In the genomic region with DNA sequence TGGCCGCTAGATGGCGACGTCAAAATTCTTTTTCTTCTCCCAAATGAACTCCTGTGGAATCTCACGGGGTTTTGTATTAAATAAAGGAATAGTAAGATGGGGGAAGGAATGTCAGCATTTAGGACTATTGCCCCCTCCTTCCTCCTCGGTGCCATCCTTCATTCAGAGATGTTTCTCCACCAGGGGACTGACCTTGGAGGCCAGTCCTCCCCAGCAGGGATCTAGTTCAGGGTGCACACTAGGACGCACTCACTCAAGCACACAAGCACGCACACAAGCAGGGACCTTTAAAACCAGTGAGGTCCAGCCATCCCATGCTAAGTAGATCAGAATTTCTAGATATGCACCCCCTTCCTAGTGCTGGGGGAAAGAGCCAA, we compare ENCODE assay signal across 10 mouse cellular contexts. TPM values are rescaled to one million over a fixed set of nuclear protein-coding genes. Genes with fewer than 3 reads are reported as not detected.
DNase-seq lines count a peak whose midpoint lies in the region; ATAC-seq and TF ChIP-seq lines count a peak whose summit lies in the region.
"Not testable (repeated sequence)": the region's sequence is repeated elsewhere in the genome, so short reads cannot be mapped to it uniquely, and the experiment has no call there.
"Had no signal": no experiment of that assay in that cellular context is flagged by ENCODE, and none has a peak within 500 bp of the region (broad histone marks: within the 10 kb centered on the region; RNA-seq: fewer than 3 reads in every experiment).

No protein-coding gene starts in this region.

- ATAC-seq in hindbrain, embryonic 15.5 days (ENCODE audit: low FRiP score, low read depth), result peak; percentile 75; the same call in 1 of the 2 replicates
- 0 out of 2 replicates have a peak, but pooled peaks have one; percentile 35 for ATAC-seq in limb, embryonic 11.5 days (ENCODE audit: insufficient number of reproducible peaks, low FRiP score, low TSS enrichment, low read depth)
- ATAC-seq in midbrain, embryonic 14.5 days (ENCODE audit: low FRiP score, low TSS enrichment), result peak; percentile 58; the same call in 1 of the 2 replicates

- H3K4me3 ChIP-seq in gastrocnemius, adult 2 months; hindbrain, embryonic 15.5 days; limb, embryonic 11.5 days (ENCODE audit: low read depth, low read length); midbrain, embryonic 14.5 days (replicated peaks; ENCODE audit: low read depth, low read length): not testable (repeated sequence)

- H3K4me1 ChIP-seq in hindbrain, embryonic 15.5 days (replicated peaks); limb, embryonic 11.5 days (ENCODE audit: control insufficient read depth, insufficient read depth, low read length); midbrain, embryonic 14.5 days (ENCODE audit: control insufficient read depth, insufficient read depth, low read length): not testable (repeated sequence)

- 34% methylated on average over 6 of the region's 7 CpGs for WGBS in hindbrain, embryonic 15.5 days
- 25% methylated on average over 2 of the region's 7 CpGs for WGBS in limb, embryonic 11.5 days
- WGBS in midbrain, embryonic 14.5 days, result 19% methylated on average over 2 of the region's 7 CpGs

- TF ChIP-seq CTCF in gastrocnemius, adult 2 months (IDR thresholded peaks at IDR 0.05), result peak; percentile 31; the same call in 1 of the 2 replicates

- not testable (repeated sequence) for H3K36me3 ChIP-seq in hindbrain, embryonic 15.5 days; limb, embryonic 11.5 days (ENCODE audit: control insufficient read depth, insufficient read depth, low read length); midbrain, embryonic 14.5 days (ENCODE audit: control insufficient read depth, insufficient read depth, low read length)

- H3K4me2 ChIP-seq in hindbrain, embryonic 15.5 days; limb, embryonic 11.5 days (ENCODE audit: low read depth, severe bottlenecking); midbrain, embryonic 14.5 days (ENCODE audit: low read length): not testable (repeated sequence)

- not testable (repeated sequence) for H3K27ac ChIP-seq in gastrocnemius, adult 2 months; hindbrain, embryonic 15.5 days (replicated peaks); limb, embryonic 11.5 days (replicated peaks; ENCODE audit: low read depth, low read length); midbrain, embryonic 14.5 days (replicated peaks; ENCODE audit: low read depth, low read length)

- DNase-seq in cerebellum, adult 9-10 months, result peak; percentile 63
- DNase-seq in gastrocnemius, adult 2 months, result peak; percentile 15
- peak; percentile 5 to 20 for DNase-seq in kidney, postnatal 25 days
- not testable (repeated sequence) for DNase-seq in limb, embryonic 11.5 days (ENCODE audit: low spot score); midbrain, embryonic 14.5 days
- peak; percentile 14 to 58 for DNase-seq in spleen, postnatal 10 days (ENCODE audit: low spot score in 2 of 2)
- peak; percentile 24 to 78 for DNase-seq in urinary bladder, postnatal 36 days (ENCODE audit: low spot score in 2 of 2)

- H3K9me3 ChIP-seq in hindbrain, embryonic 15.5 days; limb, embryonic 11.5 days (ENCODE audit: control insufficient read depth, low read length); midbrain, embryonic 14.5 days (ENCODE audit: control insufficient read depth, low read length): not testable (repeated sequence)

- not testable (repeated sequence) for H3K9ac ChIP-seq in hindbrain, embryonic 15.5 days; limb, embryonic 11.5 days (ENCODE audit: low read length); midbrain, embryonic 14.5 days (replicated peaks; ENCODE audit: low read length)

- H3K27me3 ChIP-seq in hindbrain, embryonic 15.5 days; limb, embryonic 11.5 days (ENCODE audit: control insufficient read depth, insufficient read depth, low read length); midbrain, embryonic 14.5 days (ENCODE audit: control insufficient read depth, insufficient read depth, low read length): not testable (repeated sequence)

- intact Hi-C loops in gastrocnemius, adult 2 months (cut with DNase I), result not testable (repeated sequence)

RNA-seq across cellular contexts. Expression of gene Gm15319, which starts 26.3 kb away (rescaled TPM):
- under 1 TPM; 0.20 to 0.31 TPM for total RNA-seq in gastrocnemius, adult 2 months (2021)
- polyA plus RNA-seq in hindbrain, embryonic 15.5 days (2015; fragmentation: Nextera tagmentation; extraction: Ambion mirVana), result not detected in 2 replicates
- polyA plus RNA-seq in limb, embryonic 11.5 days (2014; fragmentation: Nextera tagmentation; extraction: Ambion mirVana), result not detected in 2 replicates
- 0.24 TPM in 1 of 2 replicates, not detected in the other for polyA plus RNA-seq in midbrain, embryonic 14.5 days (2014; fragmentation: Nextera tagmentation; extraction: Ambion mirVana)
- polyA plus RNA-seq: G1E, macrophage had no signal
